ENCODE assay signal across 8 mouse cellular contexts in genomic region chr4:133014088-133014487, GRCm38 (mm10). TPM values are rescaled to one million over a fixed set of nuclear protein-coding genes. Genes with fewer than 3 reads are reported as not detected.
DNase-seq lines count a peak whose midpoint lies in the region; ATAC-seq lines count a peak whose summit lies in the region.

No protein-coding gene starts in this region.

- peak overlapping the region; percentile 97 for H3K4me3 ChIP-seq in megakaryocyte, embryonic 14.5 days (replicated peaks)
- H3K4me3 ChIP-seq in hindbrain, embryonic 16.5 days (ENCODE audit: low read length): peak overlapping the region; percentile 89
- peak overlapping the region; percentile 74 for H3K4me3 ChIP-seq in neural tube, embryonic 15.5 days (replicated peaks)

- peaks cover 27% of the 10 kb centered on the region for H3K36me3 ChIP-seq in megakaryocyte, embryonic 14.5 days (replicated peaks; ENCODE audit: low read length)
- no peaks in the 10 kb centered on the region for H3K36me3 ChIP-seq in hindbrain, embryonic 16.5 days (ENCODE audit: control insufficient read depth, insufficient read depth, low read length)
- H3K36me3 ChIP-seq in neural tube, embryonic 15.5 days: no peaks in the 10 kb centered on the region

- WGBS in hindbrain, embryonic 16.5 days: 10% methylated on average over 5 of the region's 5 CpGs
- 10% methylated on average over 5 of the region's 5 CpGs for WGBS in neural tube, embryonic 15.5 days

- H3K4me1 ChIP-seq in megakaryocyte, embryonic 14.5 days: peaks cover 84% of the 10 kb centered on the region
- peaks cover 60% of the 10 kb centered on the region for H3K4me1 ChIP-seq in hindbrain, embryonic 16.5 days (ENCODE audit: control insufficient read depth, insufficient read depth, low read depth, low read length)
- peaks cover 70% of the 10 kb centered on the region for H3K4me1 ChIP-seq in neural tube, embryonic 15.5 days

- H3K27ac ChIP-seq in hindbrain, embryonic 16.5 days (ENCODE audit: low read depth, low read length): peak overlapping the region; percentile 97
- peak overlapping the region; percentile 97; the same call in 1 of the 2 replicates for H3K27ac ChIP-seq in neural tube, embryonic 15.5 days (replicated peaks)

- H3K9ac ChIP-seq in hindbrain, embryonic 16.5 days (ENCODE audit: low read depth, low read length): peak overlapping the region; percentile 98
- peak overlapping the region; percentile 95 for H3K9ac ChIP-seq in neural tube, embryonic 15.5 days (replicated peaks)

- no peaks in the 10 kb centered on the region for H3K9me3 ChIP-seq in megakaryocyte, embryonic 14.5 days
- H3K9me3 ChIP-seq in hindbrain, embryonic 16.5 days (ENCODE audit: control insufficient read depth, low read length): no peaks in the 10 kb centered on the region
- no peaks in the 10 kb centered on the region for H3K9me3 ChIP-seq in neural tube, embryonic 15.5 days (replicated peaks)

- H3K4me2 ChIP-seq in hindbrain, embryonic 16.5 days (ENCODE audit: low read length): peak overlapping the region; percentile 97
- H3K4me2 ChIP-seq in neural tube, embryonic 15.5 days: peak overlapping the region; percentile 96

- peak; percentile 65 for DNase-seq in adrenal gland, adult 2 months
- DNase-seq in adrenal gland, postnatal 4 days (ENCODE audit: low spot score in 2 of 2): no peak
- no peak for DNase-seq in gastrocnemius, adult 18-20 months (ENCODE audit: low spot score)
- no peak for DNase-seq in right cerebral cortex, postnatal 25 days

- H3K27me3 ChIP-seq in megakaryocyte, embryonic 14.5 days (replicated peaks): peaks cover 9% of the 10 kb centered on the region
- no peaks in the 10 kb centered on the region; the same call in 1 of the 2 replicates for H3K27me3 ChIP-seq in hindbrain, embryonic 16.5 days (replicated peaks; ENCODE audit: control insufficient read depth, insufficient read depth, low read length)
- H3K27me3 ChIP-seq in neural tube, embryonic 15.5 days (replicated peaks): peaks cover 12% of the 10 kb centered on the region; the same call in 1 of the 2 replicates

- ATAC-seq in megakaryocyte, adult 5-6 weeks (ENCODE audit: poor library complexity, severe bottlenecking): no peak
- no peak for ATAC-seq in hindbrain, embryonic 16.5 days
- no peak for ATAC-seq in neural tube, embryonic 15.5 days (ENCODE audit: low FRiP score)

RNA-seq across cellular contexts. Expression of gene Ahdc1, which starts 3.0 kb away (rescaled TPM):
- 10 to 100 TPM; 64.3 to 88.3 TPM for total RNA-seq in adrenal gland, adult 2 months (2021)
- polyA plus RNA-seq in adrenal gland, adult 2 months (2012; rRNA removed): 78.1 and 88.7 TPM in 2 replicates
- total RNA-seq in adrenal gland, postnatal 4 days (2021): 10 to 100 TPM; 92.5 to 98.7 TPM
- polyA plus RNA-seq in megakaryocyte, embryonic 14.5 days (2012; ENCODE audit: insufficient read depth, low replicate concordance): 42.4 and 114 TPM in 2 replicates
- 3.0 and 4.4 TPM in 2 replicates for total RNA-seq in megakaryocyte, adult 5-6 weeks (2015)
- total RNA-seq in megakaryocyte, adult 5-6 weeks (2017): 0.77 and 3.6 TPM in 2 replicates
- polyA plus RNA-seq in hindbrain, embryonic 16.5 days (2015; fragmentation: Nextera tagmentation; extraction: Ambion mirVana): 10.4 and 11.6 TPM in 2 replicates
- 11.0 TPM in 2 replicates for polyA plus RNA-seq in neural tube, embryonic 15.5 days (2015; fragmentation: Nextera tagmentation; extraction: Ambion mirVana)
- total RNA-seq in gastrocnemius, adult 18-20 months (2021): 10 to 100 TPM; 40.6 to 41.6 TPM

RNA-seq across cellular contexts. Expression of gene Fgr, which starts 40.2 kb away (rescaled TPM):
- total RNA-seq in adrenal gland, adult 2 months (2021): under 1 TPM; 0.29 to 0.93 TPM
- polyA plus RNA-seq in adrenal gland, adult 2 months (2012; rRNA removed): 0.29 and 0.56 TPM in 2 replicates
- total RNA-seq in adrenal gland, postnatal 4 days (2021): 1 to 10 TPM; 1.2 to 1.5 TPM
- 4.8 TPM in 1 of 2 replicates, not detected in the other for polyA plus RNA-seq in megakaryocyte, embryonic 14.5 days (2012; ENCODE audit: insufficient read depth, low replicate concordance)
- total RNA-seq in megakaryocyte, adult 5-6 weeks (2015): 108 and 116 TPM in 2 replicates
- total RNA-seq in megakaryocyte, adult 5-6 weeks (2017): 111 and 112 TPM in 2 replicates
- 0.16 and 0.23 TPM in 2 replicates for polyA plus RNA-seq in hindbrain, embryonic 16.5 days (2015; fragmentation: Nextera tagmentation; extraction: Ambion mirVana)
- 0.23 and 0.91 TPM in 2 replicates for polyA plus RNA-seq in neural tube, embryonic 15.5 days (2015; fragmentation: Nextera tagmentation; extraction: Ambion mirVana)
- under 1 TPM; 0.09 to 0.14 TPM for total RNA-seq in gastrocnemius, adult 18-20 months (2021)

Comparison
In these comparisons a context has a peak if more than half of its experiments do, and no peak if none do; other contexts are left out.
1. RNA of gene Ahdc1, which starts 3.0 kb away (total RNA-seq): 92.5 to 98.7 TPM in adrenal gland, postnatal 4 days, 64.3 to 88.3 TPM in adrenal gland, adult 2 months and 40.6 to 41.6 TPM in gastrocnemius, adult 18-20 months; 0.77 to 4.4 TPM in megakaryocyte, adult 5-6 weeks; every median in the first group is over 4 times any median in the second.
2. RNA of gene Fgr, which starts 40.2 kb away (total RNA-seq): 108 to 116 TPM in megakaryocyte, adult 5-6 weeks; 1.2 to 1.5 TPM in adrenal gland, postnatal 4 days, 0.29 to 0.93 TPM in adrenal gland, adult 2 months and 0.09 to 0.14 TPM in gastrocnemius, adult 18-20 months; every median in the first group is over 10 times any median in the second.
3. Peak in every context shown above with its lines, with median percentiles within 50 percentile points of each other: H3K4me3 ChIP-seq.